Mouse (Mus musculus): ENCODE measurements at regions not wholly inside any gene's neighbourhood (a gene's known extent, or its start where the extent isn't known, plus 50 kb on each side); places are given as distances from the start of the nearest gene placed in this dataset.
A peak's percentile ranks its signal among the peaks of the same experiment; 100 is the strongest.

DNA sequence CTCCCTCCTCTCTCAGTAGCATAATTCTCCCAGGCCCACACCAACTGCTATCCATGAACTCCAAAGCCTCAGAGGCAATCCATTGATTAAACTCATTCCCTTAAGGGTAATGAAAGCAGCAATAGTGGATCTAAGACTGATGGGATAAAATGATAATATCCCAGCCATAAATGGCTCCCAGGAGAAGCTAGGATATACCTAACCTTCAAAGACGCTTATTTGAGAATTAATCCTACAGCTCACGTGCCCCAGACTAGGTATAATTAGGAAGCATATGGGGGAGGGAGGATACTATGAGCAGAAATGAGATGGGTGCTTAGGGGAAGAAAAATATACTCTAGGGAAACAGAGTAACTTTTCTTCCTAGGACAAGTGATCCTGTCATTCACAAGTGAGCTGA lies 52.8 kb upstream of the Rnf32 start:
- WGBS, result 87% methylated on average over 2 of the region's 2 CpGs

DNA sequence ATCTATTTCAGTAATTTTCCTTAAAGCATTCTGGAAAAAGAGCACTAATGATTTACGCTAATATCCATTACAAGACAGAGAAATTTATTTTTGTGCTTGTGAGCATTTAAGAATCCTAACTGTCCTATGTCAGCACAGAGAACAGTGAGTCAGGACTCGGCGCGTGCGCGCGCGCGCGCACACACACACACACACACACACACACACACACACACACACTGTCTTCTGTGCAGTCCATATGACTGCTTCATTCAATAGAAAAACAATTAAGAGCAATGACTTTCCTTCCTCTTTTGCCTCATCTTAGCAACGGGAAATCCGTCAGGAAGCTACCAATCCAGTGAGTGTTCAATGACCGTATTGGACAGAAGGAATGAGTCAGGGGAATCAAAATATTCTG lies 53.3 kb upstream of the Rnf32 start:
- DNase-seq (ENCODE audit: low read depth, low spot score), result no peak
- 93% methylated on average over 13 of the region's 13 CpGs for WGBS

More for the DNA sequence above, 52.8 kb upstream of the Rnf32 start:
- no peak for DNase-seq (ENCODE audit: low read depth, low spot score)

GRCm38 (mm10) chr5:29137481-29137880 lies 58.3 kb upstream of the Rnf32 start:
- no peak for DNase-seq (ENCODE audit: low read depth, low spot score)
- 85% methylated on average over 5 of the region's 5 CpGs for WGBS

GRCm38 (mm10) chr5:29132261-29132660 lies 63.5 kb upstream of the Rnf32 start:
- 14% methylated on average over 3 of the region's 3 CpGs for WGBS

DNA sequence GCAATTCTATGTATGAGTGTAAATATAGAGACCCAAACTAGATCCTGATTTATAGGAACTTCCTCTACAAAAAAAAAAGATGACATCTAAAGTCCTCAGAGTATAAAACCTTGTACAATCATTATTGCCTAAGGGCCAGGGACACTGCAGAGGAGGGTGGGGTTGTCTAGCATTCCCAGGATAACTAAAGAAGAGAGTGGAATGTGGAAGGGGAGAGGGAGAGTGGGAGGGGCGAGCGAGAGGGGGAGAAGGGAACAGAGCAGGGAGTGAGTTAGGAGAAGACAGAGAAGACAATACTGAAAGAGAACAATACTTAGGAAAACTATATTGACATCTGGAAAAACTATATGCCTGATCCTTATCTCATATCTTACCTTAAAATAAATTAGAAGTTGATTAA lies 64.0 kb upstream of the Rnf32 start:
- 57% methylated on average over 2 of the region's 2 CpGs for WGBS
- no peak for DNase-seq (ENCODE audit: low read depth, low spot score)

More at GRCm38 (mm10) chr5:29132261-29132660, 63.5 kb upstream of the Rnf32 start:
- DNase-seq (ENCODE audit: low read depth, low spot score), result peak; percentile 18

GRCm38 (mm10) chr5:29129724-29130123 lies 66.1 kb upstream of the Rnf32 start:
- peak; percentile 16 for DNase-seq (ENCODE audit: low read depth, low spot score)
- WGBS, result 41% methylated on average over 3 of the region's 3 CpGs

DNA sequence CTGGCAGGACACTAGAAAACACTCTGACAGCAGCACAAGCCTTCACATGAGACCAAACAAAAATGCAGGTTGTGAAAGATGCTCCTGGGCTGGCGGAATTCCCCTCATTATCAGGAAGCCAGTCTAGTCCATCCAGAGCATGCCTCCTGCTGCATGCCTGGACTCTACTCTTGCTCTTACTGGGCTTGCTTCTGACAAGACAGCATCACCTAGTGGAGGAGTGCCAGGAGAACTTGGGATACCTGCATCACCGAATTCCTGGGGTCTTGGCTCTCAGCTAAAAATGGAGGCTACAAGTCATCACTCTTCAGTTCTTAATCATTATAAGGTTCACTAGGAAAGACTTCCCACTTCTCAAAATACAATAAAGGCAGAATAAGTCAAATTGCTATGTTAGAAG lies 78.8 kb upstream of the Rnf32 start:
- DNase-seq (ENCODE audit: low read depth, low spot score), result no peak

GRCm38 (mm10) chr5:29112531-29112930 lies 83.3 kb upstream of the Rnf32 start:
- no peak for DNase-seq (ENCODE audit: low read depth, low spot score)

More for the DNA sequence above, 78.8 kb upstream of the Rnf32 start:
- 65% methylated on average over 2 of the region's 2 CpGs for WGBS

DNA sequence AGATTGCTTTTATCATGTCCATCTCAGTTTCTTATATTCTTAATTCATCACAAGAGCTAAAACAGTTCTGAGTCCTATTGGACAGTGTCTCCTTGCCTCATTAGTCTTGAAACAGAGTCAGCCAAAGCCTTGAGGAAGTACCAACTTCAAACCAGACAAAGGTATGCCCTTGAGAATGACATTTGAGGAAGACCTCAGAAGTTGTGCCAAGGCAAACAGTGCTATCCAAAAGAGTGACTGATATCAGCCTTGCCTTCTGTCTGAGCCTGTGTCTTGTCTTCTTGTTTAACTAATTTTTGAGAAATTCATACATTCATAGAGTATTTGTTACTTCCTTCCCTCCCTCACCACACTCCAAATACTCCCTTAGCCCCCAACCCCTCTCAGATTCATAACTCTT lies 88.5 kb upstream of the Rnf32 start:
- no peak for DNase-seq (ENCODE audit: low read depth, low spot score)

DNA sequence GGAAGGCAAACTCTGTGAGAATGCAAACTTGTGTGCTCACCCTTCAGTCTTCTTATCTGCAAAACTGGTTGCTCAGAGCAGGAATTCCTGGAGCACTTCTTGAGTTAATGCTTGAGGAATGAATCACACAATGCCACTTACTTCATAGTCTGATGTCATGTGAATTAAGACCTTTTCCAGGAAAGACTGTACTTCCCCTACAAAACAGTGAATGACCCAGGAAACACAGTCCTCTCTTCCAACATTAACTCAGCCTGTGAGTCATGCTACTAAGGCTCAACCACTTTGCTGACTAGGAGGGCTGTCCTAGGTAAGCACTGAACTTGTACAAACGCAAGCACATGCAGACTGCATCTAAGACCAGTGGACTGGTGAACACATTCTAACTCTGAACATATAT lies 112.5 kb upstream of the Rnf32 start:
- WGBS, result 68% methylated on average over 1 of the region's 1 CpGs
- no peak for DNase-seq (ENCODE audit: low read depth, low spot score)

DNA sequence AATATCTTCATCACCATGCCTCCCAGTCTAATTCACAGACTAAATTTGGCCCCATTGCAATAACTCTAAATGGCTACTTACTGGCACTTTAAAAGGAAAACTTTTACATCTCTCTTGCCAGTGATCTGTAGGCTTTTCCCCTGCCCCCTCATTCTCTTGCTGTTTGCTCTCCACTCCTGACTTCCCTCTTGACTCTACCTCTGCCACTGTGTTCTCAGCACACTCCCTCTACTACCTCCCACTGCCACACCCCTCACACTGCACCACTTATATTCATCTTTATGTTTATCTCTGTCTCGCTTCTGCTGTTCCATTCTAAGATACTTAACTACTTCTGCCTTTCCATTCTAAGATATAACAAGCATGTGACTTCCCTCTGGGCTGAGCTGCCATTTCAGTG lies 141.4 kb upstream of the Rnf32 start:
- DNase-seq (ENCODE audit: low read depth, low spot score), result no peak
- WGBS, result 70% methylated on average over 1 of the region's 1 CpGs

DNA sequence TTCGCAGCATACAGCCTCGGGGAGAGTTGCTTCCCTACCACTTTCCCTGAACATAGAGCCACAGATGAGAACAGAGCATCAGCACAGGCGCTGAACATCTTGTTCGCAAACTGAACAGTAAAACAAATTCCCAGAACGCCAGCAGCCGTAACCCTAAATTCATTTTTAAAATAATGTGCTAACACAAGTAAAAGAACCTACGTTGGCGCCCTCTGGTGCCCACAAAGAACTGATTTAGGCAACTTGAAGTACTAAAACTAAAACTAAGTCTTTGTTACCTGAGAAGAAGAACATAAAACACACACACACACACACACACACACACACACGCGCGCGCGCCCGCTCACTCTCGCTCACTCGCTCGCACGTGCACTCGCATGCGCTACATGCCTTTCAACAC lies 159.2 kb upstream of the Rnf32 start:
- DNase-seq (ENCODE audit: low read depth, low spot score), result peak; percentile 25
- WGBS, result 49% methylated on average over 20 of the region's 20 CpGs

DNA sequence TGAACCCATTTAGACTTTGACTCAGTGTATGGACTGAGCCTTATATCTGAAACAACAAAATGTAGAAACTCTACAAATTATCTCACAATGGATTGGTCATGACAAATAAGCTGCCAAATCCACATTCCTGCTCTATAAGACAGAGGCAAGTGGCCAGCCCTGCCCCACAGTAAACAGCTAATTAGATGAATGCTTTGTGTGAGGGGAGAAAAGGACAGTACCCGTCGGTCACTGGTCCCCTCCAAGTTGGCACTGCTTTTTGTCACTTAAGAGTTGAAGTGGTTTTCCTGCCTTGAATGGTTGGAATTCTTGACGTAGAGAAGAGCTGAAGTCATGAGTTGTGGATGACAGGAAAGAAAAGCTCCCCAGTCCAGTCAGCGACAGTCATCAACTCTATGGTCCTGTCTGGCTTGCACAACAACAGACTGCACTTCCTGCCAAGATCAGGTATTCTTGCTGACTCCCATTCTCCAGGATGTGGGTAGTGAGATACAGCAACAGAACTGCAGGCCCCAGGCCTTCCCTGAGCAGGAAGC lies 162.3 kb upstream of the Rnf32 start:
- DNase-seq (ENCODE audit: low read depth, low spot score), result no peak
- 68% methylated on average over 4 of the region's 4 CpGs for WGBS

DNA sequence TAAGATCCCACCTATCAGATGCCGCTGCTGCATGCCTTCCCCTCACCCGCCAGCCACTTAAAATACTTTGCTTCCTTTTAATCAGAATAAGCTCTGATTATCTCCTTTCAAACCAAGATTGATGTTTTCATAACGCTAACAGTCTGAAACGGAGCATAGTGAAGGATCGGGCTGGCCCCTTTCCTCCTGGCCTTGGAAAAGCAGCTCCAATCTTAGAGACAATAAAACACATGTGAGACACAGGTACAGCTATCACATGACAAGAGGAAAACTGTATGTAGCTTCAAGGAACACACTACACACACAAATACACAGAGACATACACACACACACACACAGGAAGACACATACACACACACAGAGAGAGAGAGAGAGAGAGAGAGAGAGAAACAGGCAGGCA lies 165.3 kb upstream of the Rnf32 start:
- no peak for DNase-seq (ENCODE audit: low read depth, low spot score)
- WGBS, result 46% methylated on average over 5 of the region's 5 CpGs

- DNase-seq (ENCODE audit: low read depth, low spot score), result no peak
- 57% methylated on average over 5 of the region's 5 CpGs for WGBS
These were observed 165.8 kb upstream of the Rnf32 start for GRCm38 (mm10) chr5:29029957-29030356.

- DNase-seq (ENCODE audit: low read depth, low spot score), result no peak
These were observed 170.7 kb upstream of the Rnf32 start for GRCm38 (mm10) chr5:29025045-29025444.

DNA sequence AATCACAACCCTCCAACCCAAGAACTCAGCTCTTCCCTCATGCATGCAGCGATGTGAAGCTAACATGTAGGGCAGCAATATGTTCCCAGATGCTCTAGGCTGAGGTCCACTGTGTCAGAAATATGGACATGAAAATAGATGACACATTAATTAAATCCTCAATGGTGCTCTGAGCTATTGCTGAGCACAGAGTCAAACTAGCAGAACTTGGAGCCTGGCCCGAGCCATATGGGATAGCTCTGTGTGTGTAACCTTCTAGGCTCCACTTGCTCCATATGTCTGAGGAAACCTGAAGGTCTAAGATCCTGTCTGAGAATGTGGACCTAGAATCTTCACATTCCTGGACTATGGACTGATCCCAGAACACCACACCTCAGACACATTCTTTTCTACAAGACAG lies 203.0 kb upstream of the Rnf32 start:
- no peak for DNase-seq (ENCODE audit: low read depth, low spot score)
- 86% methylated on average over 2 of the region's 2 CpGs for WGBS

DNA sequence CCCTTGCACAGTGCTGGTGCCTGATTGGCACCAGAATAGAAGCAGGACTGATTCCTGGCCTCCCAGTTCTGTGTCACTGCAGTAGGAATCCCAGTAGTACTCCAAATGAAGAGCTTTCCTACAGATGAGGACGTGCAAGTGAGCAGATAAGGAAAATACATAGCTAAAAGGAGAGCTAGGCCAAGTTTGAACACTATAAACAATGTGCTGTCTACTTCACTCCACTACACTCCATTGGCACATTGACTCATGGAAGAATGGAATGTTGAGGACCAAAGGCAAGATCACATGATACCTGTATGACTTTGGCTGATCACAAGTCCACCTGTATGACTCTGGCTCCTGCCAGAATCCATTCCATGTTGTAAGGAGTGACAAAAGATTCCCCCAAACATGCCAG lies 215.9 kb upstream of the Rnf32 start:
- 76% methylated on average over 1 of the region's 1 CpGs for WGBS
- DNase-seq (ENCODE audit: low read depth, low spot score), result no peak

GRCm38 (mm10) chr5:28970404-28970803 lies 225.4 kb upstream of the Rnf32 start:
- WGBS, result 87% methylated on average over 2 of the region's 2 CpGs
- DNase-seq (ENCODE audit: low read depth, low spot score), result no peak

- DNase-seq (ENCODE audit: low read depth, low spot score), result no peak
These were observed 240.8 kb upstream of the Rnf32 start for GRCm38 (mm10) chr5:28955036-28955435.

DNA sequence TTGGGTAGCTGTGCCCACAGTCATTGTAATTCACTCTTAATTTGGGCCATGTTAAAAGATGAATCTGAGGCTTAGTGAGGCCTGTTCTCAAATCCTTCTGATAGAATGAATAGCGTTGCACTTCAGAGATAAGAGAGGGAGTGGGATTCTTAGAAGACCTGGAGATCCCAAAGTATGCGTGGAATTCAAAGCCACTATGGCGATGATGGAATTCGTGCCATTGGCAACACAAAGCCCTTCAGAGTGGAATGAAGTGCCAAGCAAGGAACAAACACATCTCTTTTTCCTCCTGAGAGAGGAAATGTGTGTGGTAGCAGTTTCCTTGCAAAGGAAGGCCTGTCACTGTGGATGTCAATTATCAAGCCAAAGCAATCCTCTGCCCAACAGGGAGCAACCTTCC lies 248.3 kb upstream of the Rnf32 start:
- DNase-seq (ENCODE audit: low read depth, low spot score), result no peak
- WGBS, result 73% methylated on average over 4 of the region's 4 CpGs

DNA sequence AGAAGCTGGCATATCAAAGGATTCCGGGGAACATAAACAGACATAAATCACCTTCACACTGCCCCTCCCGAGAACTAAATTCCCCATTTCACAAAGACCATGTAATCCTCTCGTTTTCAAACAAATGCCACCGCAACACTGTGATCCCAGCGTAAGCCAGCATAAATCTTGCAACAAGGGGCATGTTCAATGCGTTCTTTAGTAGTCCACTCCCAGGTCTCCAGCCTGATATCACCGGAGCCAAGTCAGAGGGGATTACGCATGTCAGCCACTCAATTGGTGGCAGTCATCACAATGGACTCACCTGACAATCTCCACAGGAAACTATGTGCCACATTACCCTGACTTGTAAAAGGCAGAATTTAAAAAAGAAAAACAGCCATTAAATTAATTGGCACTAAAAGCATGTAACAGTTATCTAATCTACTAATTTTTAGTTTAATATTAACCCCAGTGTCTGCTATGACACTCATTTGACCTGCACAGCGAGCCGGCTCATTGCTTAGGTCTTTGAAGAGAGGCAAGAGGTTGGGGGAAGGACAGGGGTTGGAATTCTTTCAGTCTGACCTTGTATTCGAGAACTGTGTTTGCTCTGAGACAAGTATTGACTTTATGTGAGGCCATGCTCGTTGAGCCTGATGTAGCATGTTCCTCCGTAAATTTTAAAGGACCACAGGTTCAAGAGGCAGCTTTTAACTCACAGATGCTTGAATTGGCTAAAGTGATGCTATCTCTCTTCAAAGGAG lies 252.0 kb upstream of the Rnf32 start:
- no peak for DNase-seq (ENCODE audit: low read depth, low spot score)
- 18% methylated on average over 13 of the region's 13 CpGs for WGBS
